In genomic region chr6:90736074-90736672, GRCm38 (mm10) we compare ENCODE assay signal across 8 mouse cellular contexts.
DNase-seq lines count a peak whose midpoint lies in the region; ATAC-seq and TF ChIP-seq lines count a peak whose summit lies in the region.

No protein-coding gene starts in this region.

- peaks cover 3% of the 10 kb centered on the region; the same call in 1 of the 2 replicates for H3K27me3 ChIP-seq in heart, embryonic 11.5 days (ENCODE audit: control insufficient read depth, insufficient read depth, low read length)
- H3K27me3 ChIP-seq in hindbrain, embryonic 16.5 days (replicated peaks; ENCODE audit: control insufficient read depth, insufficient read depth, low read length): no peaks in the 10 kb centered on the region
- H3K27me3 ChIP-seq in liver, embryonic 12.5 days (replicated peaks): peaks cover 54% of the 10 kb centered on the region

- no peaks in the 10 kb centered on the region for H3K36me3 ChIP-seq in heart, embryonic 11.5 days (ENCODE audit: control insufficient read depth, insufficient read depth, low read length)
- no peaks in the 10 kb centered on the region for H3K36me3 ChIP-seq in hindbrain, embryonic 16.5 days (ENCODE audit: control insufficient read depth, insufficient read depth, low read length)
- no peaks in the 10 kb centered on the region for H3K36me3 ChIP-seq in liver, embryonic 12.5 days

- H3K9ac ChIP-seq in heart, embryonic 11.5 days (ENCODE audit: low read depth, low read length): peak overlapping the region; percentile 87
- H3K9ac ChIP-seq in hindbrain, embryonic 16.5 days (ENCODE audit: low read depth, low read length): peak overlapping the region; percentile 92
- peak overlapping the region; percentile 68 for H3K9ac ChIP-seq in liver, embryonic 12.5 days

- H3K9me3 ChIP-seq in heart, embryonic 11.5 days (replicated peaks; ENCODE audit: control insufficient read depth, low read length): no peaks in the 10 kb centered on the region
- no peaks in the 10 kb centered on the region for H3K9me3 ChIP-seq in hindbrain, embryonic 16.5 days (ENCODE audit: control insufficient read depth, low read length)
- no peaks in the 10 kb centered on the region for H3K9me3 ChIP-seq in liver, embryonic 12.5 days (replicated peaks)

- H3K27ac ChIP-seq in heart, embryonic 11.5 days (ENCODE audit: low read depth, low read length): peak overlapping the region; percentile 74
- H3K27ac ChIP-seq in embryonic fibroblast, embryonic 13.5 days (ENCODE audit: insufficient read depth, low read length): no peak overlapping the region
- peak overlapping the region; percentile 76 for H3K27ac ChIP-seq in hindbrain, embryonic 16.5 days (ENCODE audit: low read depth, low read length)
- no peak overlapping the region for H3K27ac ChIP-seq in liver, embryonic 12.5 days
- no peak overlapping the region for H3K27ac ChIP-seq in olfactory bulb, adult 2 months (ENCODE audit: insufficient read depth, low read depth, low read length)

- no peak for DNase-seq in heart, adult 9 months (ENCODE audit: low spot score in 2 of 2)
- DNase-seq in adrenal gland, postnatal 10 days: peak; percentile 73
- DNase-seq in MN1 (ENCODE audit: low spot score): no peak

- TF ChIP-seq CTCF in embryonic fibroblast, embryonic 13.5 days (IDR thresholded peaks at IDR 0.05; ENCODE audit: borderline replicate concordance, insufficient read depth, low read length): no peak
- TF ChIP-seq CTCF in olfactory bulb, adult 2 months (IDR thresholded peaks at IDR 0.05; ENCODE audit: insufficient read depth, low read depth, low read length): no peak

- TF ChIP-seq POLR2A in embryonic fibroblast, embryonic 13.5 days (IDR thresholded peaks at IDR 0.05; ENCODE audit: low read depth, low read length): no peak
- TF ChIP-seq POLR2A in olfactory bulb, adult 2 months (IDR thresholded peaks at IDR 0.05; ENCODE audit: insufficient read depth, low read depth, low read length): 0 out of 2 replicates have a peak, but pooled peaks have one; percentile 17

- H3K4me2 ChIP-seq in heart, embryonic 11.5 days: peak overlapping the region; percentile 96
- peak overlapping the region; percentile 91 for H3K4me2 ChIP-seq in hindbrain, embryonic 16.5 days (ENCODE audit: low read length)
- peak overlapping the region; percentile 98 for H3K4me2 ChIP-seq in liver, embryonic 12.5 days

- WGBS in heart, embryonic 11.5 days (ENCODE audit: insufficient replicate concordance): under 1% methylated on average over 49 of the region's 69 CpGs
- under 1% methylated on average over 54 of the region's 69 CpGs for WGBS in hindbrain, embryonic 16.5 days
- under 1% methylated on average over 61 of the region's 69 CpGs for WGBS in liver, embryonic 12.5 days (ENCODE audit: insufficient replicate concordance)
- 1% methylated on average over 69 of the region's 69 CpGs for WGBS in olfactory bulb, adult 2 months

- peak; percentile 40 for ATAC-seq in heart, embryonic 11.5 days (replicated peaks; ENCODE audit: insufficient number of reproducible peaks, low FRiP score, low TSS enrichment)
- peak; percentile 49 for ATAC-seq in hindbrain, embryonic 16.5 days
- peak; percentile 37; the same call in 1 of the 2 replicates for ATAC-seq in liver, embryonic 12.5 days

- H3K4me3 ChIP-seq in heart, embryonic 11.5 days (ENCODE audit: low read depth, low read length): peak overlapping the region; percentile 83
- H3K4me3 ChIP-seq in embryonic fibroblast, embryonic 13.5 days (ENCODE audit: insufficient read depth, low read length): peak overlapping the region; percentile 66
- peak overlapping the region; percentile 75 for H3K4me3 ChIP-seq in hindbrain, embryonic 16.5 days (ENCODE audit: low read length)
- H3K4me3 ChIP-seq in liver, embryonic 12.5 days: peak overlapping the region; percentile 75
- peak overlapping the region; percentile 78 for H3K4me3 ChIP-seq in olfactory bulb, adult 2 months (ENCODE audit: insufficient read depth, low read depth, low read length)

- peaks cover 43% of the 10 kb centered on the region for H3K4me1 ChIP-seq in heart, embryonic 11.5 days (ENCODE audit: control insufficient read depth, insufficient read depth, low read length)
- H3K4me1 ChIP-seq in embryonic fibroblast, embryonic 13.5 days (ENCODE audit: control insufficient read depth, insufficient read depth, low read length): peaks cover 2% of the 10 kb centered on the region; the same call in 1 of the 2 replicates
- H3K4me1 ChIP-seq in hindbrain, embryonic 16.5 days (ENCODE audit: control insufficient read depth, insufficient read depth, low read depth, low read length): peaks cover 22% of the 10 kb centered on the region
- H3K4me1 ChIP-seq in liver, embryonic 12.5 days: peaks cover 35% of the 10 kb centered on the region
- H3K4me1 ChIP-seq in olfactory bulb, adult 2 months (ENCODE audit: control insufficient read depth, insufficient read depth, low read length): peaks cover 12% of the 10 kb centered on the region

Comparison
In these comparisons a context has a peak if more than half of its experiments do, and no peak if none do; other contexts are left out.
1. H3K27ac ChIP-seq: peak in heart, embryonic 11.5 days (single experiment) and hindbrain, embryonic 16.5 days (single experiment); none in embryonic fibroblast, embryonic 13.5 days (single experiment), liver, embryonic 12.5 days (single experiment) and olfactory bulb, adult 2 months (single experiment).
2. Peak in every context shown above with its lines, with median percentiles within 50 percentile points of each other: ATAC-seq, H3K4me2 ChIP-seq, H3K4me3 ChIP-seq and H3K9ac ChIP-seq.